Mouse (Mus musculus) G1E (cell line): Measurements from ENCODE around the gene Diras1.

ENCODE experiments used
- CTCF ChIP-seq: IDR thresholded peaks from 2 replicates; pipeline ENCODE4 v1.5.1; 2012; ENCODE audit warnings: low read depth, low read length, inconsistent platforms, mixed read lengths
- POLR2AphosphoS5 ChIP-seq: IDR thresholded peaks from 2 replicates; pipeline ENCODE4 v1.6.1; 2012; ENCODE audit warnings: low read depth, low read length, inconsistent platforms; ENCODE audit not compliant: insufficient replicate concordance
- TAL1 ChIP-seq: conservative IDR thresholded peaks from 2 replicates; pipeline ENCODE4 v1.6.1; 2012; ENCODE audit warnings: low read depth, low read length, inconsistent platforms, mixed read lengths

DNA sequence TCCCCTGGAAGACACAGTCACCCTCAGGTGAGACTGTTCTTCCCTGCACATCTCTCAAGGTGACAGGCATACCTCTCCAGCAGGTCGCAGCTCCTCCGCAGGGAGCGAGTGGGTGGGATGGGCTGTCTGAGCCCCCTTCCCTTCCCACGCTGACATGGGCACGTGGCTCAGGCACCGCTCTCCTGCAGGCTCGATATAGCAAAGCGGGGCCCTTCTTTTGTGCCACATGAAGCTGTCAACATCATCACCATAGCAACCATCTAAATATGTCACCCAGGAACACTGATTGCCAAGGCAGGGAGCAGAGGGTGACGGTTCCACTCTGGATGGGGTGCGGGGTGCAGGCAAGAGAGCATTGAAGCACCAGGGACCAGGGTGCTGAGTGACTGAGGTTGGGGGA is 24.3 kb downstream of the Diras1 start:
- TF ChIP-seq CTCF: no peak
- TF ChIP-seq POLR2AphosphoS5: no peak
- TF ChIP-seq TAL1: no peak
